Mouse (Mus musculus): Measurements from ENCODE around the gene Dtx4.

Gene Dtx4

DNA sequence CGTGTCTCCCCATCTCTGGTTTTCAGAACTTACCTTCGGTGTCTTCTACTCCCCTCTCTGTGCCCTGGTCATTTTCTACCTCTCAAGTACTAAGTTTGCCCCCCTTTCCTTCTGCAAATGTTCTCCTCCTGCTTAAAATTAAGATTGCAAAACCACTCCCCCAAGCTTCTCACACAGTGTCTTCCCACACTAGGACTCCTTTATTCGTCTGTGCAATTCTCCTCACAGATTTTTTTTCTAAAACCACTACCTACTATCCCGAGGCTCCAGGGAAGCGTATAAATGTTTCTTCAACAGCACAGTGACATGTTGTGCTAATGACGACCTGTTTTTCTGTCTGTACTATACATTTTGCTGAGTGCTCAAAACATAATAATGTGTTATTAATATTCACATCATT lies 80.7 kb downstream of the Dtx4 start:
- DNase-seq (ENCODE audit: low spot score in 2 of 2) = no peak

- DNase-seq (ENCODE audit: low spot score in 2 of 2) = no peak
These were observed 82.9 kb downstream of the Dtx4 start for GRCm38 (mm10) chr19:12418312-12418711.

- no peak for DNase-seq (ENCODE audit: low spot score in 2 of 2)
These were observed 83.9 kb downstream of the Dtx4 start, which contains the start of gene Olfr1441 for GRCm38 (mm10) chr19:12417361-12417760. Gene Olfr1441 (plus strand): TSS chr19:12417433.

Measured in left cerebral cortex, adult 9 months (tissue).